Mouse (Mus musculus) adrenal gland, postnatal 25 days (tissue): ENCODE results near the gene Srrm1. TPM values are rescaled to one million over a fixed set of nuclear protein-coding genes. Genes with fewer than 3 reads are reported as not detected.
"Not testable (repeated sequence)": the region's sequence is repeated elsewhere in the genome, so short reads cannot be mapped to it uniquely, and the experiment has no call there.

Experiments used
- DNase-seq: peaks from one replicate; pipeline ENCODE4 v3.0.0; 2021; ENCODE audit warnings: mixed read lengths
- total RNA-seq: library from RNA; stranded (reverse); gene quantifications from 2 replicates; pipeline ENCODE4 v1.2.3, GENCODE M21; 2021

The Srrm1 gene
- total RNA-seq, 1 experiment from 2014 or later: 151 TPM

DNA sequence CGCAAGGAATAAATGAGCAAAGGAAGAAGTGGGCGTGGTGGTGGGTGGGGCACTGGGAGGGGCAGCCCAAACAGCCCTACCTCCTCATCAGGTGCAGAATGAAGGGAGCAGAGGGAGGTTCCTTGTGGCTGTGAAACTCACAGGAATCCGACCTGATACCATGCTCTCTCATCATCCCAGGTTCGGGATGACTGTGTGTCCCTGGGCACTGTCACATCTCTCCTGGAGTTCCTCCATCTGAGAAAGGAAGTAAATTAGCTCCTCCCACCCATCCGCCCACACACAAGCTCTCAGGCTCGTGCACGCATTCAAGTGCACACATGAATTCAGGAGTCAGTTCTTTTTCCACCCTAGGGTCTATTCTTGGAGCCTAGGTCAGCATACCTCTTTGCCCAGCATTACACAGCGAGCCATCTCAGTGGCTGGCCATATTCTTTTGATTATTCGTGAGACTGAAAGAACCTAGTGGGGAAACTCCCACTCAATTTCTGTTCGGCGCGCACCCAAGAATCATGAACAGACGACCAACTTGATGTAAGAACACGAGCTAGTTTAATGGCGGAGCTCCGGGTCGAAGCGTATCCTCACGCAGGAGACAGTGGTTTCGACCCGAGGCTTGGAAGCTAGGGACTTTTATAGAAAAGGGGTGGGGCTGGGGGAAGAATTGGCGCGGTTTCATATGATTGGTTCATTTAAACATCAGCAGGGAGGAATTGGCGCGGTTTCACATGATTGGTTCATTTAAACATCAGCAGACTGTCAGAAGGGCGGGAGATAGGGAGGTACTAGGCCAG, 52.7 kb downstream of the Srrm1 start:
- no peak for DNase-seq

DNA sequence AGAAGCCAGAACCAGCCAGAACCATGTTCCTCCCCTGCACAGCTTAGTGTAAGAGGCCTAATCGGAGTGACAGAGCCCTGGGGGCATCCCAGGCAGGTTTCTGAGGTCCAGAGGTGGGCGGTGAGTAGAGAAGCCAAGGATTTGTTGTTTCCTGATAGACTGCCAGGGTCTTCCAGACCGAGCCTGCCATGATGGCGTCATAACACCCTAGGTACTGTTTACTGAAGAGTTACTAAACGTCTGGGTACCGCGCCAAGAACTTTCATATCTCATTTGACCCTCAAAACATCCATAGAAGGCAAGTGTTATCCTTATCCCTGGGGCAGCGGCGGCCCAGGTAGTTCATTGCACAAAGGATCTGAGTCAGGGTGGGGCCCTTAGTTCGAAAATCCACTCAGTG, 54.4 kb downstream of the Srrm1 start:
- no peak for DNase-seq

DNA sequence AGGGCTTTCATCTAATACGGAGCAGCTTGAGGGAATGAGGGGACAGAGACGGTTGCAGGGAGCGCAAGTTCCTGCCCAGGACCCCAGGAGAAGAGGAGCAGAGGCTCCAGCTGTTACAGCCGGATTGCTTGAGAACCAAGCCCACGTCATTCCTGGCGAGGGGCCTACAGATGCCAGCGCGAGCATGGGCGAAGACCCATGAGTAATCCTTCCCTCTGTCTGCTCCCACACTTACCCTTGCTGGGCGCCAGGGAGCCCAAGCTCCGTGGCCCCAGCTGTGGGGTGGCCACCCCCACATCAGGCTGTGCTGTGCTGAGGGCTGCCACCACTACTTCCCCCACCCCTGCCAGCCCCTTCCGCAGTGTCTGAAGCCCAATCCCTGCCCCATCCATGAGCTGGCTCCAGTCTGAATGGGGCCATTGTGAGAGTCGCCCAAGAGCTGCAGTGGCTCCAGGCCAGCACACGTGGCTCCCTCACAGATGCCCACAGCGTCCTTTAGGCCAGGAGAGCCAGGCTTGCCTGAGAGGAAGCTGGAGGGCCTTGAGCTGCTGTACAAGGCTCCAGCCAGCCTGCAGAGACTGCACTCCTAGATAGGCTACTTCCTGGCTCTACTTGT, 55.1 kb downstream of the Srrm1 start:
- no peak for DNase-seq

DNA sequence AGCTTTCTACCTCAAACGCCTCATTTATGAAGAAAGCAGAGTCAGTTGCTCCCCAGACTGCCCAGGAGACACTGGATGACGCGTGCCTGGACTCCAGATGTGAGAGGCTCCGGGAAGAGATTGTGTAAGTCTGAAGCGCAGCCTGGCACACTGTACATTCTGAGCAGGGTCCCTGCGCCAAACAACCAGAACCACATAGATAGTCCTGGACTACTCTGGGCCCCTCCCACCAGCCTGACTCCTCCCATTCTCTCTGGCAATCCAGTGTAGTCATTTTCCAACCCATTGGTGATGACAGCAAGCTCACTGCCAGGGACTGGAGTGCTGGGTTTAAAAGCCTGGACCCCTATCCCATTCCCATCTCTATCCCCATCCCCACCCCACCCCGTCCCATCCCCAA, 56.0 kb downstream of the Srrm1 start:
- DNase-seq: no peak

DNA sequence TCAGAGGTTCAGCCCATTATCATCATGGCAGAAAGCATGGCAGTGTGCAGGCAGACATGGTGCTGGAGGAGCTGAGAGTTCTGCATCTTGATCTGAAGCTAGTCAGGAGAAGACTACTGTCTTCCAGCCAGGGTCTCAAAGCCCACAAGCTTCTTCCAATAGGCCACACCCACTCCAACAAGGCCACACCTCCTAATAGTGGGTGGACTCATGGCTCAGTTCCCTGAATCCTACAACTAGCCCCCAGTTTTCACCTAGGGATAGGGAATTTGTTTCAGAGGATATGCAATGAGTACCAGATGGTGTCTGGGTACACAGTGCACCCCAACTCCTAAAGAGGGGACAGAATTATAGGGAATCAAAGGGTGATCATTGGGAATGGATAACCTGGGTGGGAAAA, 56.6 kb downstream of the Srrm1 start:
- DNase-seq: no peak

DNA sequence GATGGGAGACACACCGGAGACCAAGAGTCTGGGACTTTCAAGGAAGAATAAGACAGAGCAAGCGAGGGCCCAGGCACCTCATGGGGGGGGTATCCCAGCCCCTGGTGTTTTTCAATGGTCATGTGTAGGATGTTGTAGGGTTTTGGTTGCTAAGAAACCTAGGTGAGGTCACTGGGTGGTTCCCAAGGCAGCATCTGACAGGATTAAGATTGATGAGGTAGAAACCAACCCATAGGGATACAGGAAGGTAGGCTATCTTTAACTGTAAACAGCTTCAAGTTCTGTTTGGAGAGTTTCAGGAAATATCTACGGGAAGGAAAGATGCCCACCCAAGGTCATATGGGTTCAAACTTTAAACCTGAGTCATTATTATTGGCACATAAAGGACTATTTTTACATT, 59.3 kb downstream of the Srrm1 start:
- no peak for DNase-seq

DNA sequence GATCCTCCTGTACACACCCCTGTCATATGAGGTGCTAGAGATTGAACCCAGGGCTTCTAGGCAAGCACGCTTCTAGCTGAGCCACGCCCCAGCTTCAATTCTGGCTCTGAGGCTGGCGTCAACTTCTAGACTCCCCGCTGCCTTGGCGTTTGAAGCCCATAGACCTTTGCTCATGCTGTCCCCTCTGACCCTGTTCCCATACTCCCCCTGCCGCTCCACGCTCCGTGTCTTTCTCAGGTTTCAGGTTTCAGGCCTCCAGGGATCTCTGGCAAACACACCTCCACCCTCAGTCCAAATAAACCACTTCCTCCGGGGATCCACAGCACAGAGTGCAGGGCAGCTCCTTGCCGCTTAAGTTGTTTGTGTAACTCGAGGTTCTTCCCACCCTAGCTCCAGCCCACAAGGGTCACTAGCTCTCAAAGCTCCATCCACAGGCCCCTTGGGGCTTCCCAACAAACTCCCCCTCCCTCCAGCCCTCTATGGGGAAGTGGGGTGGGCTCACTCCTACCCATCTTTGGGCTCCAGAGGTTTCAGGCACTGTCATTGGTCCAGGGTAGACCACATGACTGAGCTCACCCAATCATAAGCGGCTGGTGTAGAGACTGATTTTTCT, 60.5 kb downstream of the Srrm1 start:
- no peak for DNase-seq

DNA sequence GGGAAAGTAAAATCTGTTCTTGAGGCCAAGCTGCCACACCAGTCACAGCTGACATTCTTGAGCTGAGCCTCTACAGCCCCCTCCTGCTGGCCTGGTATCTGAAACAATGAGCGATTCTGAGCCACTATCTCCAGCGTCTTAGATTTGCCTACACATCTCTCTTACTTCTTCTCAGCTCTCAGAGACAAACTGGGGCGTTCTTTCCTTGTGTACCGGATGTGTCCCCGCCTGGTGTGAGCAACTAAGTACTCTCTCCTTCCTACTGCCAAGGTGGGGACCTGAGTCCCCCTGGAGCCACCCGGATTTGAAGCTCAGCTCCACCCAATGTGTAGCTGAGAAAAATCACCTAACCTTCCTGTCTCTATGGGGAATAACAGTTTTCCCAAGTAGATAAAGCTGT, 61.3 kb downstream of the Srrm1 start:
- no peak for DNase-seq

DNA sequence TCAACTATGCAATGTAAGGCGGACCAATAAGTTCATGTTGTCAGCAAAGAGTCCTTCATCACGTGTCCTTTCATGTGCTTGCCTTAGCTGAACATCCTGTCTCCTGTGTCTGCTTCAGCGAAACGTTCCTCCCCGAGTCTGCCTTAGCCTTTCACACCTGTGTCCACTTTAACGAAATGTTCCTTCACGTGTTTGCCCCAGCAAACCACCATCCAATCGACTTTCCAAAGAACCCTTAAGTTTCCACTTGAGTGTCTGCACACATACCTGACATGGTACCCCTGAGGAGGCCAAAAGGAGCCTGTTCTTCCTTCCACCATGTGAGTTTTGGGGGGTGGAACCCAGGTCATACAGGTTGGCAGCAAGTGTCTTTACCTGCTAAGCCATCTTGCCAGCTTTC, 61.9 kb downstream of the Srrm1 start:
- no peak for DNase-seq

DNA sequence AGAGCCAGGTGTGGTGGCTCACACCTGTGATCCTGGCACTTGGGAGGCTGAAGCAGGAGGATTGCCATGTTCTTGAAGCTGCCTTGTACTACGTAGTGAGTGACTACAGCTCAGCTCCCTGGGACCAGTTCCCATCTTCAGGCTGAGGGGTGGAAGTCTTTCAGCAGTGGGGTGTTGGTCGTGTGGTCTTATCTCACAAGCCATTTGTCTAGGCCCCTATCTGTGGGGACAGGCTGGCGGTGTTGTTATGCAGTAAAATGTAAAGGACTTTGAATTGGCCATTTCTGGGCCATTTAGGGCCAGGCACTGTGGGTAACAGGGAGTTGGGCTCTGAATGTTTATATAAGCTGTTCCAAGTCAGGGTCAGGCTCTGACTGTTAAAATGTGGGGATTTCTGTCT, 65.1 kb downstream of the Srrm1 start:
- no peak for DNase-seq

DNA sequence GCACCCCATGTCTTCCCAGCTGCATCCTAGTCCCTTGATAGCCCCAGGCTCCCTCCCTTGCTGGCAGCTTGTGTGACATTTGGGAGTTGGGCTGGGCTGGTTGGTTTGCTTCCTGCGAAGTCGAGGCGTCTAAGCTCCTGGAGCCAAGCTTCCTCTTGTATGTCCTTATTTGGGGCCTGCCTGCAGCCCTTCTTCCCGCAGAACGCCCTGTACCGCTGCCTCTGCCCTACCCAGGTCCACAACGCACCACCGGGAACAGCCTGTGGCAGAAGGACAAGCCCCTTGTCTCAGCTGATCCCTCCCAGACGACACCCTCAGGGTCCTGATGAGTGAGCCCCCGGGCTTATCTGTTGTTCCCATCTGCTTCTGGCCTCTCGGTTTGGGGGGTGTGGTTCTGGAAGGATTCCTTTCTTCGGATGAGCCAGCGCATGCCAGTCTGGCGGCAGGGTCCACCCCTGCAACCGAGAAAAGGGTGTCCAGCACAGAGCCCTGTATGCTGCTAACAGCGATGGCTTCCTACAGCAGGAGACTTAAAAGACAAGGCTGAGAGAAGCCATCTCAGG, 66.2 kb downstream of the Srrm1 start:
- DNase-seq: peak; percentile 13

DNA sequence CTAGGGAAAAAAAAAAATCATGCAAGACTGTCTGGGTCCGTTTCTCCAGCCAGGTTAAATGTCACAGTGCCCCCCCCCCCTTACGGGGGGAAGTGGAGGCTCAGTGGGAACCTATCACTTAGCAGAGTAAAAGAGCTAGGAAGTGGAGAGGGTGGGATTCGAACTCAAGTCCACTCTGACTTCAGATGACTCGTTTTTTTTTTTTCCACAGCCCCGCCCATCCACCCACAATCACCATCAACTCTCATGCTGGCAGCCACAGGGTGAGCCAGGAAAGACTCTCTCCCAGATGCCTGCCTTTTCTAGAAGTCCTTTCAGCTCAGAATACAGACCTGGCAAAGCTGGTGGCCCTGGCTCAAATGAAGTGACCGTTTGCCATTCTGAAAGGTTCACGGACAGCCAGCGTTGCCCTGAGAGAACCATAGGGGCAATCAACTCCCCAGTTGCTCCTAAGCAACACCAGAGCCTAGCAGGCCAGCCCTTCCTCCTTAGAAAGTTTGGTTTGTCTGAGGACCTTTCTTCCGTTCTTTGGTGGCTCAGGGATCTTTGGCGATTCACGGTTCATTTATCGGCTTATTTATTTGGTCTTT, 67.0 kb downstream of the Srrm1 start:
- DNase-seq: no peak

DNA sequence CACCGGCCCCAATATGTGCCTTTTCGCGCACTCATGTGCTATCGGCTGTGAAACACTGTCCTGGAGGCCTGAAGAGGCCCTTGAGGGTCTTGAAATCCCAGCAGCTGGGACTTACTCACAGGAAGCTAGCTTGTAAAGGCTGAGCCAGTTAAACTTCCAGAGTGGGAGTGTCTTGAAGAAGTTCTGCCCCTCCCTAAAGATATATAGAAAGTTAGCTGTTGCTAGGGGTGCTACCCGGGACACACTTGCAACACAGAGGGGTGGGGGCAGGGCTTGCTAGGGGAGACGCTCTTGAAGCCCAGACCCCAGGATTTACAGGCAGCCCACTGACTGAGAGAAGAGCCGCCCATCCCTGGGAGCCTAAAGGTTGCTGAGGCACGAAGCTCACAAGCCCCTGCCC, 67.7 kb downstream of the Srrm1 start:
- DNase-seq: no peak

DNA sequence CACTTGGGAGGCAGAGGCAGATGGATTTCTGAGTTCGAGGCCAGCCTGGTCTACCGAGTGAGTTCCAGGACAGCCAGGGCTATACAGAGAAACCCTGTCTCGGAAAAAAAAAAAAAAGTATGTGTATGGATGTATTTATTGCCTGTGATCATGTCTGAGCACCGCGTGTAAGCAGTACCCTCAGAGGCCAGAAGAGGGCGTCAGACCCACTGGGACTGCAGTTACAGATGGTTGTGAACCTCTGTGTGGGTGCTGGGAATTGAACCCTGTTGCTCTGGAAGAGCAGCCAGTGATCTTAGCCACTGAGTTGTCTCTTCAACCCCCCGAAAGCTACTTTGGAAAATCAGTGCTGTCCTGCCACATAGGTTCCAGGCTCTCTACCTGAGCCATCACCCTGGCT, 69.2 kb downstream of the Srrm1 start:
- no peak for DNase-seq

DNA sequence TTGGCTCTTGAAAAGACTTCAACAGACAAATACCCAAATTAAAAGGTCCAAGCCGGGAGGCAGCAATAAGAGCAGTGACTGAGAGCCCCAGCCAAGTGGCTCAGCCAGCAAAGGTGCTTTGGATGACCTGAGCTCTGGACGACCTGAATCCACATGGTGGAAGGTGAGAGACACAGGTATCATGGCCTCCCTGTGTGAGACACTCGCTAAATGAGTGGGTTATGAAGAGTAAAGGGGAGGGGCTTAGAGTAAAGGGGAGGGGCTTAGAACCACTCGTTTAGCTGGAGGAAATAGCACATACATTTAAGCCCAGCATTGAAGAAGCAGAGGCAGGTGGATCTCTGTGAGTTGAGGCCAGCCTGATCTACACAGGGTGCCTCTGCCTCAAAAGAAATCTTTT, 69.7 kb downstream of the Srrm1 start:
- DNase-seq: no peak

DNA sequence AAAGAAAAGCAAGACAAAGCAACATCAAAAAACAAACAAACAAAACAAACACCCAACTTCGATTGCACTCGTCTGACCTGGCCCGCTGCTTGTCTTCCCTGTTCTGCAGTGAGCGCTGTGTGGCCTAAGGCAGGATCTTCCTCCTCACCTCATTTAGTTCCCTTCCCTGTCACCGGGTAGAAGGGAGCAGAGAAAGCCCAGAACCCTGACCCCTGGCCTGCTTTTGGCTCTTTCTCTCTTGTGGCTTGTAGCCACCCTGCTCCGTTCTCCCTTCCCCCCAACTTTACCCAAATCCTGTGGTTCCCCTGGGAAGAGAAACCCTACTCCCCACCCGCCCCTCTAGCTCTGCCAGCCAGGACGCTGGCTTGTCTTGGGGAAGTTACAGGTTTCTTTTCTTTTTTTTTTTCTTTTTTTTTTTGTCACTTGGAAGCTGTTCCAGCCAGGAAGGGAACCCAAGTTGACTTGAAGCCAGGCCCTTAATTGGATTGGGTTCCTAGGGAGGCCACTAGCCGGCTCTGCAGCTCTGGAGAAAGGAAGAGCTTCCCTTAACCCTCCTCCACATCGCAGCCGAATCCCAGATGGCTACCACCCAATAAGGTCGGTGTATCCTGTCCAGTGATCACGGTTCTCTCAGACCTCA, 70.3 kb downstream of the Srrm1 start:
- no peak for DNase-seq

DNA sequence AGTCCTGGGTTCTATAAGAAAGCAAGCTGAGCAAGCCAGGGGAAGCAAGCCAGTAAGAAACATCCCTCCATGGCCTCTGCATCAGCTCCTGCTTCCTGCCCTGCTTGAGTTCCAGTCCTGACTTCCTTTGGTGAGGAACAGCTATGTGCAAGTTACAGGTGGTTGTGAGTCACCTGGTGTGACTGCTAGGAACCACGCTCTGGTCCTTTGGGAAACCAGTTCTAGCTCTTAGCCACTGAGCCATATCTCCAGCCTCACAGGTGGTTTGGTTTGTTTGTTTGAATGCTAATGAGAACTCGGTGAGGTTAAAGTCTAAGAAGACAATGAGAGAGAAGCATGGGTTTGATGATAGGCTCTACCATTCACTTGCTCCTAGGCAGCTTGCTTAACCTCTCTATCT, 73.1 kb downstream of the Srrm1 start:
- DNase-seq: not testable (repeated sequence)

DNA sequence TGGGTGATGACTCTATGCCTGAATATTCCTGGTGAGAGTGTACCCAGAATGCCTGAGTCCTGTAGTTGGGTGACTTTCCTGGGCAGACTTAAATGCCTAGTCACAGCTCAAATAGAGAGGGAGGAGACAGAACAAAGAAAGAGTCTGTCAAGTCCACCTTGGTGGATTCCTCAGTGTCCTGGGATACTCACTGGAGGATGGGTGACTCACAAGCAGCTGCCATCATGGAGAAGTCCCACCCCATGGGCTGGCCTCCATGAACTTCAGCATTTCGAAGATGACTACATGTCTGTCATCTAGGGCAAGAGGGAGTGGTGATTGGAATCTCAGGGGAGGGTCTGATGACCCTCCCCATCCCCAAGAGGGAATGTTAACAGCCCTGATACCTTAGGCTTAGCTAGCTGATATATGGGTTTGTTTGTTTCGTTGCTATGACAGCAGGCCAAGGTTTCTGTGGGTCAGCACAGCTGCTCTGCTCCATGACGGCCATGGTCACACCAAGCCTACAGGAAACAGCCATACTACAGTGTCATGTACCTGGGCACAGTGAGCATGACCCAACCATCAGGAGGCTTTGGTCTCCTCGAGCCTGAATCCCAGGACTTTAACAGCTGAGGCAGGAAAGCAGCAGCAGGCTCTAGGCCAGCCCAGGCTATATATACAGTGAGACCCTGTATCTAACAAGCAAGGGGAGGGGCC, 76.3 kb downstream of the Srrm1 start:
- no peak for DNase-seq

DNA sequence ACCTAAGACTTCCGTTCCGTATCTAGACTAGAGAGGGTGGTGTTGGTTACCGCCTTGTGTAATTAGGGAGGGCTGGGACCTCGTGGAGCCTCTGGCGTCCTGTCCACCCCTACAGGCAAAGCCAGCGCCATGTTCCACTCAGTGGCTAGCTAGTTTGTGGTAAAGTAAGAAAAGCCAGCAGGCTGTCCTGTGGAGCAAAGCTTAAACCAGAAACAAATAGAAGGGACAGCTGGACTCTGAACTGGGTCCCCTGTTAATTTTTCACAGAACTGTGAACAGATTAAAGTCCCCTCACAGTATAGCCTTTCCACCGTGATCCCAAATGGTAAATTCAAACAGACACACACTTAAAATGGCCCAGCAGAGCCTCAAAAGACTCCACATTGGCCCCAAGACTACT, 78.4 kb downstream of the Srrm1 start:
- DNase-seq: no peak

DNA sequence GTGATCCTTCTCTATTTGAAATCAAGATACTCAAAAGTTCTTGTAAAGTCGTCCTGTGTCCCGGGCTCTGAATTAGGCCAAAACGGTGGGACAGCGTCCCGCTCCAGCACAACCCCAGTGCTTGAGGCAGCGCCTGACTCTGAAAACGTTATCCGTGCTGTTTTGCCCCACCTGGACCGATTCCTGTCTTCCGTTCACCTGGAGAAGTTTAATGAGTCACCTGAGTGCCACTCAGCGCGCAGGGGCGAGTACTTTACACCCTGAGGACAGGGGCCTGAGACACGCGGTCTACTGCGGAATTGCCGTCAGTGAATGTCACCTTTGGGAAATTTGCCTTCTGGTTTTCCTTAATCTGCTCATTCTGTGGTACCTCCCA, 79.8 kb downstream of the Srrm1 start:
- no peak for DNase-seq

DNA sequence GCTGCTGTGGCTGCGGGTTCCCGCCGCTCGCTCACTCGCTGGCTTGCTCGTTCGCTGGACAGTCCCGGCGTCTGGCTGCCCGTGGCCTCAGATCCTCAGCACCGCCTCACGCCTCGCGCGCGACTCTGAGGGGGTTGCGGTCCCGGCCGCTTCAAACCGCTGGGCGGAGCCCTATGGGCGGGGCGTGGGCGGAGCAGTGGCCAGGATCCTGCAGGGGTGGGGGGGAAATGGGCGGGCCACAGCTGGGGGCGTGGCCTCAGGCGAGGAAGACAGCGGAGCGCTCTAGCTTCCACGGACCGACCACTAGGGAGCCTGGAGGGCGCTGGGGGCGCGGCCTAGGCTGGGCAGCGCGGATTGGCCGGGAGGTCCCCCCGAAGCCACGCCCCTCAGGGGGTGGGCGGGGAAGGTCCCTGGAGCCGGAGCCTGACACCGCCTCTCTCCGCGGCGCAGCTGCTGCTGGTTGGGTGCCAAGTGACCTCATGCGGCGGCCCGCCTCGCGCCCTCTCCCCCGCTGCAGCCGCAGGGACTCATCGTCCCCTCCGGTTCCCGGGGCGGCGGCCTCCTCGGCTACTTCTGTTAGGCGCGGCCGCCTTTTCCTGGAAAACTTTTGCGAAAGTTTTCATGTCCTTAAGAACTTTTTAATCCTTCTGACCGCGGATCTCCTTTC, 80.3 kb downstream of the Srrm1 start, which contains the start of gene Clic4:
Clic4 (minus strand) TSS at position 175 of the 667 bp plus-strand sequence.
- DNase-seq: peak; percentile 100
